Mouse (Mus musculus): ENCODE results near the gene Jade2. TPM values are rescaled to one million over a fixed set of nuclear protein-coding genes. Genes with fewer than 3 reads are reported as not detected.
"Not testable (repeated sequence)": the region's sequence is repeated elsewhere in the genome, so short reads cannot be mapped to it uniquely, and the experiment has no call there.

The Jade2 gene
- polyA plus RNA-seq, 1 experiment from 2014 or later: 1.8 TPM

DNA sequence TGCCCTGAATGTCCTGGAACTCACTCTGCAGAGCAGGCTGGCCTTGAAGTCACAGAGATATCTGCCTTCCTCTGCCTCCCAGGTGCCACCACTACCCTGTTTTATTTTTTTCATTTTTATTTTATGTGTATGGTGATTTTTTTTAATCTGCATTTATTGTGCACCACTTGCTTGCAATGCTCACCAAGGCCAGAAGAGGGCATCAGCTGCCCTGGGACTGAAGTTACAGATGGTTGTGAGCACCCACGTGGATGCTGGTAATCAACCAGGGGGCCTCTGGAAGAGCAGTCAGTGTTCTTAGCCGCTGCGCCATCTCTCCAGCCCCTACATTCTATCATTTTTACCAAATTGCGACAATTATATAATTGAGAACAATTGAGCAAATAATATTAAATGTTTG lies 46.2 kb downstream of the Jade2 start:
- Histone ChIP-seq H3K4me1 (peaks cover 7% of the 10 kb centered on the region; the same call in 1 of the 2 replicates), H3K27me3 (no peaks in the 10 kb centered on the region), H3K27ac (no peak overlapping the region), H3K36me3 (0 out of 2 replicates have a peak, but pooled peaks cover 2% of the 10 kb centered on the region), H3K4me2 (replicated peaks) (no peak overlapping the region), H3K9me3 (no peaks in the 10 kb centered on the region), H3K4me3 (no peak overlapping the region), H3K9ac (no peak overlapping the region)
- no peak for ATAC-seq (ENCODE audit: insufficient number of reproducible peaks, insufficient read depth, low FRiP score, low TSS enrichment)
- WGBS: 87% methylated on average over 4 of the region's 4 CpGs

DNA sequence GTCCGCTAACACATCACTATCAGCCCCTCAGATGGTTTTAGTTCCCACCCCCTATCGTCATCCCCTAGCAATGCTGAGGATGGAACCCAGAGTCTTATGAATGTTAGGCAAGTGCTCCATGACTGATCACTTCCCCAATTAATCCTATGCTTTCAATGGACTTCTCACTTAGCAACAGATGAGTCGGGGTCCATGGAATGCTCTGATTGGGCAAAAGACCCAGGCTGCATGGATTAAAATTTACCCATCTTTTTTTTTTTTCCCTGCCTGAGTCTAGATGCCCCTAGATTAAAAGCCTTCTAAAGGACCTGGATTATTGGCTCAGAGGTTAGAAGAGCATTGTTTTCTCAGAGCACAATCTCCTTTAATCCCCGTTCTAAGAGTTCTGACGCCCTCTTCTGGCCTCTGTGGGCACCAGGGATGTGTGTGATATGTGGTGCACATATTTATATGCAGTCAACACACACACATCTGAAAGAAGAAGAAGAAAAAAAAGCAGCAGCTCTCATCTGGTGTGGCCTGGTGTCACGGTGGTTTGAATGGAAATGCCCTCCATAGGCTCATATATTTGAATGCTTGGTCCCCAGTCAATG lies 47.7 kb downstream of the Jade2 start:
- 60% methylated on average over 6 of the region's 6 CpGs for WGBS

DNA sequence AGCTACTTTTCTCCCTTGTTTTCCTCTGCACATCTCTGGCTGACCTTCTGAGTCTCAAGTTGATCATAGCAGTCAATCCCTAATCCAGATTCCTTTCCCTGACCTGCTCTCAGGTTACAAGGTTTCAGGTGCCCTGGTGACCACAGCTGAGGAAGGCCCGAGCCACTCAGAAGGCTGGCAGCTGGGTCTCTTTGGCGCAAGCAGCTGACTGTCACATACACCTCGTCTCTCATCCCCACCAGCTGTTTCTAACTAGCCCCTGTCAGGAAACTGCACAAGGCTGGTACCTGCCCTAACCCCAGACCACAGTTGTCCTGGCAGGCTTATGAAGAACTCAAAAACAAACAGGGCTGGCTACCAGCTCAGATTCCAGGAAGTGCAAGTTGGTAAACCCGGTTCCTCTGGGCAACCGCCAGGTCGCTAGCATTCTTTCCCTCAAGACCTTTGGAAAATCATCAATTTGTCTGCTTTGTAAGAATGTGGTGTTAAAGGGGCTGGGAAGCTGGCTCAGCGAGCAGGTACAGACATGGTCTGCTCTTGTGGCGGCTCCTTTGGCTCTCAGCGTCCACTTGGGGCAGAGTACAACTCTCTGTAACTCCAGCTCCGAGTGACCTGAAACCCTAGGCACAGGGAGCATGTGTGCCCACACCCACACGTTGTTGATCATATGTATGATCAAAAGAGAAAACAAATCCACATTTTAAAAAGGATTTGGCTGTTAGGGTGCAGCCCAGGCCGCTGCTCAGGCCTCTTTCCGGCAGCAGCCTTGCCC lies 50.2 kb downstream of the Jade2 start:
- ATAC-seq (ENCODE audit: insufficient number of reproducible peaks, insufficient read depth, low FRiP score, low TSS enrichment): no peak
- Histone ChIP-seq H3K4me2 (replicated peaks) (no peak overlapping the region), H3K9me3 (no peaks in the 10 kb centered on the region), H3K4me1 (peaks cover 12% of the 10 kb centered on the region; the same call in 1 of the 2 replicates), H3K36me3 (no peaks in the 10 kb centered on the region), H3K27ac (no peak overlapping the region), H3K27me3 (no peaks in the 10 kb centered on the region), H3K4me3 (no peak overlapping the region), H3K9ac (no peak overlapping the region)
- 35% methylated on average over 13 of the region's 13 CpGs for WGBS

More for the DNA sequence above, 47.7 kb downstream of the Jade2 start:
- no peaks in the 10 kb centered on the region for H3K9me3 ChIP-seq
- H3K4me2 ChIP-seq (replicated peaks): no peak overlapping the region
- no peaks in the 10 kb centered on the region for H3K36me3 ChIP-seq
- no peak overlapping the region for H3K9ac ChIP-seq
- H3K4me3 ChIP-seq: no peak overlapping the region
- ATAC-seq (ENCODE audit: insufficient number of reproducible peaks, insufficient read depth, low FRiP score, low TSS enrichment): no peak
- H3K27ac ChIP-seq: no peak overlapping the region
- H3K4me1 ChIP-seq: peaks cover 12% of the 10 kb centered on the region; the same call in 1 of the 2 replicates
- H3K27me3 ChIP-seq: no peaks in the 10 kb centered on the region

GRCm38 (mm10) chr11:51805221-51805981 lies 52.1 kb downstream of the Jade2 start:
- Histone ChIP-seq H3K9ac (peak overlapping the region; percentile 25; the same call in 1 of the 2 replicates), H3K27ac (peak overlapping the region; percentile 26; the same call in 1 of the 2 replicates), H3K27me3 (no peaks in the 10 kb centered on the region), H3K36me3 (no peaks in the 10 kb centered on the region), H3K4me3 (peak overlapping the region; percentile 40), H3K9me3 (no peaks in the 10 kb centered on the region), H3K4me2 (replicated peaks) (peak overlapping the region; percentile 64), H3K4me1 (peaks cover 12% of the 10 kb centered on the region; the same call in 1 of the 2 replicates)
- ATAC-seq (ENCODE audit: insufficient number of reproducible peaks, insufficient read depth, low FRiP score, low TSS enrichment): peak; percentile 39
- 20% methylated on average over 17 of the region's 17 CpGs for WGBS

DNA sequence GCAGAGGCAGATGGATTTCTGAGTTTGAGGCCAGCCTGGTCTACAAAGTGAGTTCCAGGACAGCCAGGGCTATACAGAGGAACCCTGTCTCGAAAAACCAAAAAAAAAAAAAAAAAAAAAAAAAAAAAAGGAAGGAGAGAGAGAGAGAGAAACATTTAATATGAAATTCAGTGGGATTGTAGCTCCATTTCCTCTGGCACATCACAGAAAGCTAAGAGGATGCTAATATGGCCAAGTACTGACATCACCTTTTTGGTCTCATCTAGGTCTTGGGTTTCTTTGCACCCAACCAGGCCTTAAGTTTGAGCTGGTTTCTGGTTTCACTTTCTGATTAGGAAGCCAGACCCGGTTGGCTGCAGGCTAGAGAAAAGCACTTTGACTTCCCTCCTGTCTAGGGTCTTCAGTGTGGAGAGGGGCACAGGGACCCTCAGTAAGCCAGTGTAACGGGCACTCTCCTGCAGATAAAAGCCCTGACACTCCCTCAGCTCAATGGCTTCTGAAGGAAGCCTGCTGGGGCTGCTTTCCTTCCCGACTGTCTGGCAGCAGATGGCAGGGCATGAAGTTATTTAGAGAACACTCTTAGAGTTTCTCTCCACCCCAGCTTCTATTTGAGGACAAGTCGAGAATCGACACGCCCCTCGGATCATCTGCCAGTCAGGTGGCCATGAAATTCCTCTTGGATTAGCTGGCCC lies 56.7 kb downstream of the Jade2 start:
- H3K9ac ChIP-seq: no peak overlapping the region
- 0 out of 2 replicates have a peak, but pooled peaks cover 4% of the 10 kb centered on the region for H3K4me1 ChIP-seq
- no peak overlapping the region for H3K4me3 ChIP-seq
- H3K36me3 ChIP-seq: no peaks in the 10 kb centered on the region
- H3K4me2 ChIP-seq (replicated peaks): no peak overlapping the region
- H3K9me3 ChIP-seq: no peaks in the 10 kb centered on the region
- WGBS: 46% methylated on average over 8 of the region's 8 CpGs
- H3K27ac ChIP-seq: no peak overlapping the region
- no peak for ATAC-seq (ENCODE audit: insufficient number of reproducible peaks, insufficient read depth, low FRiP score, low TSS enrichment)
- H3K27me3 ChIP-seq: no peaks in the 10 kb centered on the region

DNA sequence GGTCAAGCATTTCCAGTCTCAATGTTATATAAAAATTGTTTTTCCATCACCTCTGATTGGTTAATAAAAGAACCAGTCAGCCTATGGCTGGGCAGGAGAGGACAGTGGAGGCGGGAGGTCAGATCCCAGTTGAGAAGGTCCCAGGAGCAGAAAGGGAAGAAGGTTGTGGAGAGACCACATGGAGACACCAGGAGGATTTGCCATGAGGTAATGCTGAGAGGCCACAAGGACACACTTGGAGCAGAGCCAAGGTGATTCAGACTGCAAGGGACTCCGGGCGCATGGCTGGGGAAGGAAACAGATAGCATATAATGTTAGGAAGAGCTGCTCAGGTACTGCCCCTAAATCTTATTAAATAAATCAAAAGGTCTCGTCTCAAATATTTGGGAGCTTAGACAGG lies 61.2 kb downstream of the Jade2 start:
- Histone ChIP-seq H3K9me3 (no peaks in the 10 kb centered on the region), H3K4me1 (no peaks in the 10 kb centered on the region), H3K27ac (no peak overlapping the region), H3K4me3 (no peak overlapping the region), H3K27me3 (no peaks in the 10 kb centered on the region), H3K36me3 (peaks cover 11% of the 10 kb centered on the region), H3K4me2 (replicated peaks) (no peak overlapping the region), H3K9ac (no peak overlapping the region)
- ATAC-seq (ENCODE audit: insufficient number of reproducible peaks, insufficient read depth, low FRiP score, low TSS enrichment): no peak
- 74% methylated on average over 4 of the region's 4 CpGs for WGBS

DNA sequence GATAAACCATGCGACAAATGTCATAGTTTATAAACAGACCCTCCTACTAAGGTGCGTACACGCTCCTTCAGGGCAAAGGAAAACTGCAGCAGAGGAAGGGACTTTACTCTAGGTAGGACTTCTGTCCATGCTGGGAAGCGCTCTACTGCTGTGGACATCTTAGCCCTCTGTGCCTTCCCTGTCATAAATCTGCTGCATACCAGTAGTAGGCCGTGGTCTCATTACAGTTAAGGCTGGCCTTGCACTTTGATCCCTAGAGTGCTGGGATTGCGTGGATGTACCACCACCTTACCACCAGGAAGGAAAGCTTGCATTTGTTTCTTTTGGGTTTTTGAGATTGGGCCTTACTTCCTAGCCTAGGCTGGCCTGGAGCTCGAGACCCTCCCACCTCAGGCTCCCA lies 66.8 kb downstream of the Jade2 start:
- Histone ChIP-seq H3K4me1 (no peaks in the 10 kb centered on the region), H3K27me3 (no peaks in the 10 kb centered on the region), H3K27ac (no peak overlapping the region), H3K9ac (no peak overlapping the region), H3K36me3 (peaks cover 54% of the 10 kb centered on the region), H3K4me3 (no peak overlapping the region), H3K9me3 (no peaks in the 10 kb centered on the region), H3K4me2 (replicated peaks) (no peak overlapping the region)
- WGBS: 94% methylated on average over 7 of the region's 7 CpGs
- no peak for ATAC-seq (ENCODE audit: insufficient number of reproducible peaks, insufficient read depth, low FRiP score, low TSS enrichment)

- H3K27ac ChIP-seq; H3K27me3 ChIP-seq; H3K4me1 ChIP-seq; H3K4me3 ChIP-seq; H3K9ac ChIP-seq; ATAC-seq (ENCODE audit: insufficient number of reproducible peaks, insufficient read depth, low FRiP score, low TSS enrichment); H3K4me2 ChIP-seq (replicated peaks); H3K9me3 ChIP-seq: not testable (repeated sequence)
- WGBS: 89% methylated on average over 4 of the region's 4 CpGs
- peaks cover 58% of the 10 kb centered on the region for H3K36me3 ChIP-seq
Measured at GRCm38 (mm10) chr11:51789735-51790134, 67.7 kb downstream of the Jade2 start.

GRCm38 (mm10) chr11:51785926-51786325 lies 71.5 kb downstream of the Jade2 start:
- no peak for ATAC-seq (ENCODE audit: insufficient number of reproducible peaks, insufficient read depth, low FRiP score, low TSS enrichment)
- Histone ChIP-seq H3K4me1 (no peaks in the 10 kb centered on the region), H3K4me3 (no peak overlapping the region), H3K9me3 (no peaks in the 10 kb centered on the region), H3K4me2 (replicated peaks) (no peak overlapping the region), H3K36me3 (peaks cover 62% of the 10 kb centered on the region), H3K27me3 (no peaks in the 10 kb centered on the region), H3K9ac (no peak overlapping the region), H3K27ac (no peak overlapping the region)
- WGBS: 88% methylated on average over 6 of the region's 6 CpGs

DNA sequence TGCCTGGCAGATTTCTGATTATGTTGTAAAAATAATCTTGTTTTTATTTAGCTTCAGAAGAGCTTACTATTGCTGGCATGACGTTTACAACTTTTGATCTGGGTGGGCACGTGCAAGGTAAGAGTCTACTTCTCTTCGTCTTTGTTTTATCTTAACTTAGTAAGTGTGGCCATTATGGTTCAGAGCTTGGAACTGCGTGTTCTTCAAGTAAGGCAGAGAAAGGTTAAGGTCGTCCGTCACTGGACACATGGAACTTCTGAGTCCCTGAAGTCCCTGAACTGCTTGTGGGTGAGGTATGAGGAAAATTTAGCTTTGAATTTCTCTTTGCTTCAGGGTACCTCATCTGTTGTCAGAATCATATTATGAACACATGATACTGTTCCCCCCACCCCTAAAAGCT lies 74.7 kb downstream of the Jade2 start:
- Histone ChIP-seq H3K27me3 (no peaks in the 10 kb centered on the region), H3K9me3 (no peaks in the 10 kb centered on the region), H3K4me2 (replicated peaks) (no peak overlapping the region), H3K4me3 (no peak overlapping the region), H3K27ac (no peak overlapping the region), H3K36me3 (peaks cover 50% of the 10 kb centered on the region), H3K9ac (no peak overlapping the region), H3K4me1 (no peaks in the 10 kb centered on the region)
- ATAC-seq (ENCODE audit: insufficient number of reproducible peaks, insufficient read depth, low FRiP score, low TSS enrichment): no peak
- WGBS: 90% methylated on average over 6 of the region's 6 CpGs

- Histone ChIP-seq H3K36me3 (peaks cover 40% of the 10 kb centered on the region), H3K4me2 (replicated peaks) (no peak overlapping the region), H3K27me3 (no peaks in the 10 kb centered on the region), H3K27ac (no peak overlapping the region), H3K9ac (no peak overlapping the region), H3K4me3 (no peak overlapping the region), H3K9me3 (no peaks in the 10 kb centered on the region), H3K4me1 (no peaks in the 10 kb centered on the region)
- 89% methylated on average over 9 of the region's 9 CpGs for WGBS
- no peak for ATAC-seq (ENCODE audit: insufficient number of reproducible peaks, insufficient read depth, low FRiP score, low TSS enrichment)
Measured at GRCm38 (mm10) chr11:51780773-51781267, 76.6 kb downstream of the Jade2 start.
